Mouse (Mus musculus): Measurements from ENCODE around the gene Cdsn. TPM values are rescaled to one million over a fixed set of nuclear protein-coding genes. Genes with fewer than 3 reads are reported as not detected.

Gene Cdsn
- total RNA-seq (2014; rRNA removed), result 0.36 TPM in 1 of 2 replicates, not detected in the other
- 0.25 and 0.29 TPM in 2 replicates for polyA plus RNA-seq (2015; fragmentation: Nextera tagmentation; extraction: Ambion mirVana)

DNA sequence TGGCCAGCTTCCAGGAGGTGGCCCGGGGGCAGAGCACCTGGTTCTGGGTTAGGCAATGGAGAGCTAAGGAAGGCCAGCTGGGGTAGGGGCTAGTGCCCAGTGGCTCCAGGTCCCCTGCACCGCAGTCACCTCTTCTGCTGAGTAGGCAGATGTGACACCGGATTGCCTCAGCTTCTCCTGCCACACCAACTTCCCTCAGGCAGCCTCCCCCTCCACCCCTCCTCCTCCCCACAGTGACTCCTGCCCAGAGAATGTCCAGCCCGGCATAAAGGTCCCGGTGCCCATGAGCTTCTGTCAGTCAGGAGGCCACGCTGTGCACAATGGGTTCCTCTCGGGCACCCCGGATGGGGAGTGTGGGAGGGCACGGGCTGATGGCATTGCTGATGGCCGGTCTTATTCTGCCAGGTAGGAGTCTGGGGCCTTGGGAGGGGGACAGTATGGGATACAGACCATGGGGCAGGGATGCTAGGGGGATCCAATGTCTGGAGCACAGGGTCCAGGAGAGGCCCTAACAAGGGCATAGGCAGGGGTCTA, at the start of gene Cdsn:
Cdsn (plus strand) TSS at position 248 of the 534 bp plus-strand sequence.
- no peak for TF ChIP-seq CTCF (IDR thresholded peaks at IDR 0.05; ENCODE audit: low read depth)
- H3K9ac ChIP-seq (replicated peaks; ENCODE audit: low read length), result no peak within 1 kb of the TSS
- H3K4me1 ChIP-seq (ENCODE audit: insufficient read depth, low read length), result 0 out of 2 replicates have a peak, but pooled peaks cover 5% of the 10 kb centered on the region
- no peak within 1 kb of the TSS for H3K4me3 ChIP-seq (ENCODE audit: low read length)
- H3K4me2 ChIP-seq (ENCODE audit: low read depth, low read length), result no peak within 1 kb of the TSS
- H3K9me3 ChIP-seq (ENCODE audit: low read length), result no peaks in the 10 kb centered on the region
- H3K27ac ChIP-seq, result no peak within 1 kb of the TSS
- ATAC-seq (no peak), DNase-seq (ENCODE audit: low spot score) (no peak)
- 64% methylated on average over 10 of the region's 10 CpGs for WGBS
- no peaks in the 10 kb centered on the region for H3K36me3 ChIP-seq (ENCODE audit: insufficient read depth, low read length)
- H3K27me3 ChIP-seq (ENCODE audit: insufficient read depth, low read length), result no peaks in the 10 kb centered on the region

- DNase-seq (ENCODE audit: low spot score), result no peak
- no peak for TF ChIP-seq CTCF (IDR thresholded peaks at IDR 0.05; ENCODE audit: low read depth)
- Histone ChIP-seq H3K9me3 (ENCODE audit: low read length) (no peaks in the 10 kb centered on the region), H3K27me3 (ENCODE audit: insufficient read depth, low read length) (peaks cover 5% of the 10 kb centered on the region; the same call in 1 of the 2 replicates), H3K9ac (replicated peaks; ENCODE audit: low read length) (no peak overlapping the region), H3K4me3 (ENCODE audit: low read length) (no peak overlapping the region), H3K27ac (no peak overlapping the region), H3K4me2 (ENCODE audit: low read depth, low read length) (no peak overlapping the region), H3K4me1 (ENCODE audit: insufficient read depth, low read length) (no peaks in the 10 kb centered on the region), H3K36me3 (ENCODE audit: insufficient read depth, low read length) (no peaks in the 10 kb centered on the region)
- WGBS, result 10% methylated on average over 6 of the region's 6 CpGs
- no peak for ATAC-seq
These were observed 49.7 kb upstream of the Cdsn start for GRCm38 (mm10) chr17:35502226-35502625.

GRCm38 (mm10) chr17:35502762-35503161, 49.2 kb upstream of the Cdsn start:
- H3K4me1 ChIP-seq (ENCODE audit: insufficient read depth, low read length), result no peaks in the 10 kb centered on the region
- H3K9me3 ChIP-seq (ENCODE audit: low read length), result no peaks in the 10 kb centered on the region
- H3K4me3 ChIP-seq (ENCODE audit: low read length), result no peak overlapping the region
- 52% methylated on average over 5 of the region's 5 CpGs for WGBS
- H3K9ac ChIP-seq (replicated peaks; ENCODE audit: low read length), result no peak overlapping the region
- no peaks in the 10 kb centered on the region for H3K36me3 ChIP-seq (ENCODE audit: insufficient read depth, low read length)
- DNase-seq (ENCODE audit: low spot score) (no peak), ATAC-seq (no peak)
- peaks cover 5% of the 10 kb centered on the region; the same call in 1 of the 2 replicates for H3K27me3 ChIP-seq (ENCODE audit: insufficient read depth, low read length)
- TF ChIP-seq CTCF (IDR thresholded peaks at IDR 0.05; ENCODE audit: low read depth), result no peak
- no peak overlapping the region for H3K27ac ChIP-seq
- H3K4me2 ChIP-seq (ENCODE audit: low read depth, low read length), result no peak overlapping the region

GRCm38 (mm10) chr17:35503849-35504248, 48.1 kb upstream of the Cdsn start:
- Histone ChIP-seq H3K4me3 (ENCODE audit: low read length) (no peak overlapping the region), H3K4me2 (ENCODE audit: low read depth, low read length) (no peak overlapping the region), H3K4me1 (ENCODE audit: insufficient read depth, low read length) (no peaks in the 10 kb centered on the region), H3K27ac (no peak overlapping the region), H3K9ac (replicated peaks; ENCODE audit: low read length) (no peak overlapping the region), H3K9me3 (ENCODE audit: low read length) (no peaks in the 10 kb centered on the region), H3K27me3 (ENCODE audit: insufficient read depth, low read length) (peaks cover 5% of the 10 kb centered on the region; the same call in 1 of the 2 replicates), H3K36me3 (ENCODE audit: insufficient read depth, low read length) (no peaks in the 10 kb centered on the region)
- DNase-seq (ENCODE audit: low spot score) (no peak), ATAC-seq (no peak)
- WGBS, result 22% methylated on average over 5 of the region's 5 CpGs
- TF ChIP-seq CTCF (IDR thresholded peaks at IDR 0.05; ENCODE audit: low read depth), result no peak

- no peak overlapping the region for H3K9ac ChIP-seq (replicated peaks; ENCODE audit: low read length)
- no peak overlapping the region for H3K4me2 ChIP-seq (ENCODE audit: low read depth, low read length)
- H3K27ac ChIP-seq, result no peak overlapping the region
- no peak for DNase-seq (ENCODE audit: low spot score)
- WGBS, result 23% methylated on average over 8 of the region's 8 CpGs
- ATAC-seq, result no peak
- no peak for TF ChIP-seq CTCF (IDR thresholded peaks at IDR 0.05; ENCODE audit: low read depth)
- peaks cover 5% of the 10 kb centered on the region; the same call in 1 of the 2 replicates for H3K27me3 ChIP-seq (ENCODE audit: insufficient read depth, low read length)
- no peak overlapping the region for H3K4me3 ChIP-seq (ENCODE audit: low read length)
- H3K4me1 ChIP-seq (ENCODE audit: insufficient read depth, low read length), result no peaks in the 10 kb centered on the region
- no peaks in the 10 kb centered on the region for H3K9me3 ChIP-seq (ENCODE audit: low read length)
- H3K36me3 ChIP-seq (ENCODE audit: insufficient read depth, low read length), result no peaks in the 10 kb centered on the region
These were observed 47.1 kb upstream of the Cdsn start for GRCm38 (mm10) chr17:35504628-35505481.

GRCm38 (mm10) chr17:35505776-35506175, 46.2 kb upstream of the Cdsn start, which contains the start of gene Pou5f1:
Gene Pou5f1 (plus strand): TSS chr17:35506018.
- Histone ChIP-seq H3K4me2 (ENCODE audit: low read depth, low read length) (no peak within 1 kb of the TSS), H3K27me3 (ENCODE audit: insufficient read depth, low read length) (peaks cover 5% of the 10 kb centered on the region; the same call in 1 of the 2 replicates), H3K27ac (no peak within 1 kb of the TSS), H3K36me3 (ENCODE audit: insufficient read depth, low read length) (no peaks in the 10 kb centered on the region), H3K4me1 (ENCODE audit: insufficient read depth, low read length) (no peaks in the 10 kb centered on the region), H3K9me3 (ENCODE audit: low read length) (no peaks in the 10 kb centered on the region), H3K9ac (replicated peaks; ENCODE audit: low read length) (no peak within 1 kb of the TSS), H3K4me3 (ENCODE audit: low read length) (no peak within 1 kb of the TSS)
- no peak for ATAC-seq
- WGBS, result 31% methylated on average over 13 of the region's 13 CpGs
- TF ChIP-seq CTCF (IDR thresholded peaks at IDR 0.05; ENCODE audit: low read depth), result no peak
- DNase-seq (ENCODE audit: low spot score), result no peak
